Mouse (Mus musculus): ENCODE results near the gene Tbx2. TPM values are rescaled to one million over a fixed set of nuclear protein-coding genes. Genes with fewer than 3 reads are reported as not detected.
A peak's percentile ranks its signal among the peaks of the same experiment; 100 is the strongest.

The Tbx2 gene
- polyA plus RNA-seq, 1 experiment from 2014 or later, result 3.1 TPM

DNA sequence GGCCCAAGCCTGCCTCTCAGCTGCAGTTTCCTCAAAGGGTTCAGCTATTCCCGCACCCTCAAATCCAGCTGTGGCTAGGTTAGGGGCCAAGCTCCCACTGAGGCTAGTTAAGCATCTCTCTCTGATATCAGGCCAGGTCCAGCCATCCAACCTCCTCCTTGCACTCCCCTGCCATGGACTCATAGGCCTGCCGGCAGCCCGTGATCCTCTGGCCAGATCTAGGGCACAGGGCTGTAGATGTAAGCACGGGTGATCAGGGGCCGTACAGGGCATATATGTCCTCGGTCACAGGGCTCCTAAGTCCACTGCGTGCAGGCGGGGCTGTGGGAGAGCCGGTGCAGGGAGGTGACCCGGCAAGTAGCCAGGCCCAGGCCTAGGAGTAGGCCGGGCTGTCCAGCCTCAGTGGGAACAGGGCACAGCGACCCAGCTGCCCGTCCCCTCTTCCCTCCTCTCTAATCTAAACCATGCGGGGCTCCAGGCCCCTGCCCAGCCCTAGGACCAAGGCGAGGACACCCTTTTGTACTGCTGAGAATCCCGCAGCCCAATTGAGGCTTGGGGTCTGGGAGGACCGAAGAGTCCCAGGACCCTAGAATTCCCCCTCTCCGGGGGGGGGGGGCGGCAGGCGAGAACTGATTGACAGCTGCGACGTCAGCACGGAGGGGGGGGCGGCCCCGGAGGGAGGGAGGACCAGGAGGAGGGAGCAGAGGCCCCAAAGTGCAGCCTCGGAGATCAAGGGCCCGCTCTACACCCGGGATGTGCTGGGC lies 53.5 kb downstream of the Tbx2 start, which contains the start of gene Tbx4:
Gene Tbx4 (plus strand): TSS at position 758 of the 764 bp plus-strand sequence.
- Histone ChIP-seq H3K36me3 (ENCODE audit: control insufficient read depth, insufficient read depth, low read length) (no peaks in the 10 kb centered on the region), H3K27me3 (ENCODE audit: control insufficient read depth, insufficient read depth, low read length) (peaks cover 66% of the 10 kb centered on the region), H3K27ac (ENCODE audit: low read length) (no peak within 1 kb of the TSS), H3K4me2 (ENCODE audit: low read depth, low read length) (no peak within 1 kb of the TSS), H3K9me3 (replicated peaks; ENCODE audit: control insufficient read depth, low read length) (no peaks in the 10 kb centered on the region), H3K9ac (ENCODE audit: low read length) (no peak within 1 kb of the TSS), H3K4me3 (replicated peaks; ENCODE audit: low read length) (no peak within 1 kb of the TSS), H3K4me1 (ENCODE audit: control insufficient read depth, insufficient read depth, low read length) (0 out of 2 replicates have a peak, but pooled peaks cover 3% of the 10 kb centered on the region)
- 35% methylated on average over 22 of the region's 28 CpGs for WGBS
- no peak for ATAC-seq (ENCODE audit: insufficient read depth, low FRiP score)

DNA sequence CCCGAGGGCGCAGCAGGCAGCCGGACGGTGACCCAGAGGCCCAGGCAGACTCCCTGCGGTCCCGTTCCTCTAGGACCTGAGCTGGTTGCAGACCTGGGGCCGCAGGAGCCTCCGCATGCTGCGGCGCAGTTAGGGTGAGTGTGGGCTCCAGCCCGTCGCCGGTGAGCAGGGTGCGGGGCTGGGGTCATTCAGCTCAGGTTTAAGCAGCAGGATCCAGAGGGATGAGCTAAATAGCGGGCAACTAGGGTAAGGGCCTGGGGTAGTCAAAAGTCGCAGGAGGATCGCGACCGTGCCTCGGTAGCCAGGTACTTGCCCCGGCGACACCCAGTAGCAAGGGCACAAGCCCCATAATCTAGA lies 54.1 kb downstream of the Tbx2 start:
- Histone ChIP-seq H3K4me1 (ENCODE audit: control insufficient read depth, insufficient read depth, low read length) (0 out of 2 replicates have a peak, but pooled peaks cover 3% of the 10 kb centered on the region), H3K9ac (ENCODE audit: low read length) (no peak overlapping the region), H3K27me3 (ENCODE audit: control insufficient read depth, insufficient read depth, low read length) (peaks cover 71% of the 10 kb centered on the region), H3K9me3 (replicated peaks; ENCODE audit: control insufficient read depth, low read length) (no peaks in the 10 kb centered on the region), H3K4me3 (replicated peaks; ENCODE audit: low read length) (no peak overlapping the region), H3K27ac (ENCODE audit: low read length) (no peak overlapping the region), H3K4me2 (ENCODE audit: low read depth, low read length) (no peak overlapping the region), H3K36me3 (ENCODE audit: control insufficient read depth, insufficient read depth, low read length) (no peaks in the 10 kb centered on the region)
- no peak for ATAC-seq (ENCODE audit: insufficient read depth, low FRiP score)
- WGBS, result 9% methylated on average over 22 of the region's 22 CpGs

DNA sequence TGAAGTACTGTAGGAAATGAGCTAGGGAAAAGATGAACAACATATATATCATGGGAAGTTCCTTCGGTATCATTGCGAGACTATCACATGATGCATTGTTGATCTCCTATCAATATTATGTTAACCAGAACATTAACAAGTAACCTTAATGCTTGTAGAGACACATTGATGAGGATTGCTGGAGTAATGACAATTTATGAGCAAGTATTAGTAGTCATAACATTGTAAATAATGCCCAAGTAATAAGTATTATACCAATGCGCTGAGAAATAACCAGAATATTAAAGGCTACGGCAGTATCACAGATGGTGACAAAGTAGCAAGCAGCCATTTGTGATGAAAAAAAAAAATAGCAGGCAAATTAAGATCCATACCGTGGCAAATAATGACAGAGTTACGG lies 54.9 kb downstream of the Tbx2 start:
- Histone ChIP-seq H3K4me2 (ENCODE audit: low read depth, low read length) (no peak overlapping the region), H3K27me3 (ENCODE audit: control insufficient read depth, insufficient read depth, low read length) (peaks cover 76% of the 10 kb centered on the region), H3K27ac (ENCODE audit: low read length) (no peak overlapping the region), H3K4me3 (replicated peaks; ENCODE audit: low read length) (no peak overlapping the region), H3K9me3 (replicated peaks; ENCODE audit: control insufficient read depth, low read length) (no peaks in the 10 kb centered on the region), H3K9ac (ENCODE audit: low read length) (no peak overlapping the region), H3K36me3 (ENCODE audit: control insufficient read depth, insufficient read depth, low read length) (no peaks in the 10 kb centered on the region), H3K4me1 (ENCODE audit: control insufficient read depth, insufficient read depth, low read length) (0 out of 2 replicates have a peak, but pooled peaks cover 3% of the 10 kb centered on the region)
- WGBS, result 24% methylated on average over 6 of the region's 6 CpGs
- ATAC-seq (ENCODE audit: insufficient read depth, low FRiP score), result no peak

DNA sequence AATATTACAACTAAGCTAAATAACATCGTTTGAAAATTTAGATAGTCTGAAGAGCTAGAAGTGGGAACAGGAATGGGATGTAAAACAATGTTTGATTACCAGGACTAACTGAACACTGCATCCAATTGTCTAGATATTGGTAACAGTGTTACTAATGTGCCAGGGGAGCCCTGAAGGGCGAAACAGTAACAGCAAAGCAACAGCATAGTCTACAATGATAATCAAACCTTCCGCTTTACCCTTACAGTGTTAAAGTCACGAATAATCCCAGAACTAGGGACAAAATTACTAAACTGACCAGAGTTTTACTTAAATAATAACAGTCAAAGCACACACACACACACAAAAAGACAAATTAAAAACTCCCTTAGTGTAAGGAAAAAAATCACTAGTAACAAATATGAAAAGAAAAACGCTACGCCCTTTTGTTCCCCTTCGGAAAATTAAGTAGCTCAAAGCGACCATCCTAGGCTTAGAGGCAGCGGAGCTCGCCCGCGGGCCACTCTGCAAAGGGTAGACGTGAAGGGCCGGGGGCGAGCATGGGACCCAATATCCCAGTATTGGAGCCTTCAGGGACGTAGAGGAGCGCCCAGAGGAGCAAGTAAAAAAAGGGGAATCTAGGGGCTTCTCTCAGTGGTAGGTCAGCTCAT lies 55.6 kb downstream of the Tbx2 start:
- no peak overlapping the region for H3K27ac ChIP-seq (ENCODE audit: low read length)
- H3K27me3 ChIP-seq (ENCODE audit: control insufficient read depth, insufficient read depth, low read length), result peaks cover 82% of the 10 kb centered on the region
- no peak overlapping the region for H3K4me2 ChIP-seq (ENCODE audit: low read depth, low read length)
- no peak overlapping the region for H3K4me3 ChIP-seq (replicated peaks; ENCODE audit: low read length)
- 0 out of 2 replicates have a peak, but pooled peaks cover 3% of the 10 kb centered on the region for H3K4me1 ChIP-seq (ENCODE audit: control insufficient read depth, insufficient read depth, low read length)
- no peaks in the 10 kb centered on the region for H3K9me3 ChIP-seq (replicated peaks; ENCODE audit: control insufficient read depth, low read length)
- WGBS, result 9% methylated on average over 17 of the region's 17 CpGs
- no peak for ATAC-seq (ENCODE audit: insufficient read depth, low FRiP score)
- no peaks in the 10 kb centered on the region for H3K36me3 ChIP-seq (ENCODE audit: control insufficient read depth, insufficient read depth, low read length)
- H3K9ac ChIP-seq (ENCODE audit: low read length), result no peak overlapping the region

DNA sequence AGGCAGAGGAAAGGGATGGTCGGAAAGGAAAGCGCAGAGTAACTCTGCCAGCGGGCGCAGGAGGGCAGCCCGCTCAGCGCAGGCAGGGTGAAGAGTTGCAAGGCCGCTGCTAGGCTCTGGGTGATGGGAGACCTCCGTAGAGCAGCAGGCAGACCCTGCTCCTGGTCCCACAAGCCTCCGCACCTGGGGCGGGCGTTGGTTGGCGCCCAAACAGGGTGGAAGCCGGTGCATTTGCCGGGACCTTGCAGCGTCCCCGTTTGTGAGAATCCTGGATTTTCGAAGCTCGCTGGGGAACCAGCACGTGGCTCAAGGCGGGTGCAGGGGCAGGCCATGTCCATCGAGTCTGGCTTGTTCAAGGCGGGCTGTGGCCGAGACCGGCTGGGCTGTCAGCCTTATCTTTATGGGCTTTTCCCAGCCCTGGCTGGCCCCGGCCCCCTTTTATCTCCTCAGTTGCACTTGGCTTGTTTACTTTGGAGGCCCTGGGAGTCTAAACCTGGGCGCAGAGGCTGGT lies 56.2 kb downstream of the Tbx2 start:
- H3K27me3 ChIP-seq (ENCODE audit: control insufficient read depth, insufficient read depth, low read length), result peaks cover 85% of the 10 kb centered on the region
- H3K9me3 ChIP-seq (replicated peaks; ENCODE audit: control insufficient read depth, low read length), result no peaks in the 10 kb centered on the region
- H3K36me3 ChIP-seq (ENCODE audit: control insufficient read depth, insufficient read depth, low read length), result no peaks in the 10 kb centered on the region
- no peak overlapping the region for H3K9ac ChIP-seq (ENCODE audit: low read length)
- 0 out of 2 replicates have a peak, but pooled peaks cover 3% of the 10 kb centered on the region for H3K4me1 ChIP-seq (ENCODE audit: control insufficient read depth, insufficient read depth, low read length)
- no peak overlapping the region for H3K4me3 ChIP-seq (replicated peaks; ENCODE audit: low read length)
- no peak overlapping the region for H3K27ac ChIP-seq (ENCODE audit: low read length)
- ATAC-seq (ENCODE audit: insufficient read depth, low FRiP score), result no peak
- H3K4me2 ChIP-seq (ENCODE audit: low read depth, low read length), result no peak overlapping the region
- WGBS, result 7% methylated on average over 26 of the region's 26 CpGs

DNA sequence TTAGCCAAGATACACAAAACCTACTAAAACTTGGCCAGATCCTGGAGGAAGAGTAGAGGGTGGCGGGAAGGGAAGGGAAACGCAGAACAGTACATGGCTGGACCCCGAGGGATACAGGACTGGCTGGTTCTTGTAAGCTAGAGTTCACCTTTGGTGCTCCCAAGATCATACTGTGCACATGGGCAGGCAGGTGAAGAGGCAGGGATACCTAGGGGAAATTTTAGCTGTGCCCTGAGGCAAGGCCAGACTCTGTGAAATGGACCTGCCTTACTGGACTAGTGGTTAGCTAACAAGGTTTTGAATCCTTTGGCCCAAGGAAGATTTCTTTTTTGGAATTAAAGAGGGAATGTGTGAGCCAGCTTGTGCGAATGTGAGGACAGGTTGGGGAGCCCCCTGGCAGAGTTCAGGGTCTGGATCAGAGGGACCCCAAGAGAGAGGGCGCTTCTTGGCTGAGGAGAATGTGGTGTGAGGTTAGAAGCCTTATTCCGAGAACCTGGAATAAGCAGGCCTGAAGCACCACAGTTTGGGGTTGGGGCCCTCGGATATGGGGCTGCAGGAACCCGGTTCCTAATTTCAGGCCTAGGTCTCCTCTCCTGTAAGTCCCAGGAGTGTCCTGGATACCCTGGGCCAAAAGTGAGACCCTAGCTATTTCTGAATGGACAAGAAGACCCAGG lies 56.8 kb downstream of the Tbx2 start:
- no peak overlapping the region for H3K4me2 ChIP-seq (ENCODE audit: low read depth, low read length)
- H3K9ac ChIP-seq (ENCODE audit: low read length), result no peak overlapping the region
- no peak for ATAC-seq (ENCODE audit: insufficient read depth, low FRiP score)
- WGBS, result 58% methylated on average over 8 of the region's 8 CpGs
- 0 out of 2 replicates have a peak, but pooled peaks cover 3% of the 10 kb centered on the region for H3K4me1 ChIP-seq (ENCODE audit: control insufficient read depth, insufficient read depth, low read length)
- H3K27me3 ChIP-seq (ENCODE audit: control insufficient read depth, insufficient read depth, low read length), result peaks cover 89% of the 10 kb centered on the region
- H3K27ac ChIP-seq (ENCODE audit: low read length), result no peak overlapping the region
- H3K36me3 ChIP-seq (ENCODE audit: control insufficient read depth, insufficient read depth, low read length), result no peaks in the 10 kb centered on the region
- H3K9me3 ChIP-seq (replicated peaks; ENCODE audit: control insufficient read depth, low read length), result no peaks in the 10 kb centered on the region
- no peak overlapping the region for H3K4me3 ChIP-seq (replicated peaks; ENCODE audit: low read length)

DNA sequence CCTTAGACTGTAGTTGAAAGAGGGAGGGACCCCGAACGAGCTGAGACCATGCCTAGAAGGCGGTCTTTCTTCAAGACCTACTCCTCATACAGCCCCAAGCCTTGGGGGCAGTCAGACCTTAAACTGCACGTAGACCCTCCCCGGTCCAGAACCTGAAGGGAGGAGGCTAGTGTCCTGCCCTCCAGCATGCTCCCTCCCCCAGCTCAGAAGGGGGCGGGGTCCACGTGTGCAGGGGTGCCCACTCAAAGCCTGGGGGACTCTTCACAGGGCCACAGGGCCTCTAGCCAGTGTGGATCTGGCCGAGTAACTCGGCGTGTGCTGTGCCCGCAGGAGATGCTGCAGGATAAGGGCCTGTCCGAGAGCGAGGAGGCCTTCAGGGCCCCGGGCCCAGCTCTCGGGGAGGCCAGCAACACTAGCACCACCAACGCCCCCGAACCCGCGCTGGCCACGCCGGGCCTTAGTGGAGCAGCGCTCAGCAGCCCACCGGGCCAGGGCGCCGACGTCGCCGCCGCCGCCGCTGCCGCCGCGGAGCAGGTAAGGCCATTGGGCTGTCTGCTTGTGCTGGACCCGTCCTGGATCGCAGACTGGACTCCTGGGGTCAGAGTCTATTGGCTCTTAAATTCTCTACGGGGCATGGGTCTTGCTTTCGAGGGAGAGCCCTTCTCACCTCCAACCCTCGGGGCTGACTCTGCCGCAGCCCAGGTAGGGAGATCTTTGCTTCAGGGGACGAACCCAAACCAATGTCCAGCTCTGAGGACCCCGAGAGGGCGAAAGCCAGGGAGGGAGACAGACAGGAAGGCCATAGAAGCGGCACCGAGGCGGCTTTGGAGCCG lies 57.6 kb downstream of the Tbx2 start:
- peaks cover 87% of the 10 kb centered on the region for H3K27me3 ChIP-seq (ENCODE audit: control insufficient read depth, insufficient read depth, low read length)
- H3K4me3 ChIP-seq (replicated peaks; ENCODE audit: low read length), result no peak overlapping the region
- H3K4me2 ChIP-seq (ENCODE audit: low read depth, low read length), result no peak overlapping the region
- WGBS, result 14% methylated on average over 47 of the region's 47 CpGs
- no peak overlapping the region for H3K27ac ChIP-seq (ENCODE audit: low read length)
- no peaks in the 10 kb centered on the region for H3K36me3 ChIP-seq (ENCODE audit: control insufficient read depth, insufficient read depth, low read length)
- H3K9me3 ChIP-seq (replicated peaks; ENCODE audit: control insufficient read depth, low read length), result no peaks in the 10 kb centered on the region
- ATAC-seq (ENCODE audit: insufficient read depth, low FRiP score), result 0 out of 2 replicates have a peak, but pooled peaks have one; percentile 35
- no peak overlapping the region for H3K9ac ChIP-seq (ENCODE audit: low read length)
- 0 out of 2 replicates have a peak, but pooled peaks cover 3% of the 10 kb centered on the region for H3K4me1 ChIP-seq (ENCODE audit: control insufficient read depth, insufficient read depth, low read length)

DNA sequence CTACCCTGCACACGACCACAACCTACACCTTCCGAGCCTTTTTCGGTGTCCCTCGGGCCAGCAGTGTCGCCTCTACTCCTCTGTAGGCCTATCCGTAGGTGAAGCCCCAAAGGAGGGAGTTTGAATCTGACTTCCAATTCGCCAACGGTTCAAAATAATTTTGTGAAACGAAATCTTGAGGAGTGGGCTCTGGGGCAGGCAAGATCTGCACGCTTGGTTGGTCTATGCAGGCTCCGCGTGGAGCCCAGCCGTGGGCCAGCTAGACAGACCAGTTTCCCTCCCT lies 58.2 kb downstream of the Tbx2 start:
- 14% methylated on average over 13 of the region's 13 CpGs for WGBS
- no peak overlapping the region for H3K4me3 ChIP-seq (replicated peaks; ENCODE audit: low read length)
- H3K9ac ChIP-seq (ENCODE audit: low read length), result no peak overlapping the region
- no peak overlapping the region for H3K27ac ChIP-seq (ENCODE audit: low read length)
- peaks cover 86% of the 10 kb centered on the region for H3K27me3 ChIP-seq (ENCODE audit: control insufficient read depth, insufficient read depth, low read length)
- H3K4me1 ChIP-seq (ENCODE audit: control insufficient read depth, insufficient read depth, low read length), result 0 out of 2 replicates have a peak, but pooled peaks cover 3% of the 10 kb centered on the region
- no peak overlapping the region for H3K4me2 ChIP-seq (ENCODE audit: low read depth, low read length)
- no peak for ATAC-seq (ENCODE audit: insufficient read depth, low FRiP score)
- H3K9me3 ChIP-seq (replicated peaks; ENCODE audit: control insufficient read depth, low read length), result no peaks in the 10 kb centered on the region
- H3K36me3 ChIP-seq (ENCODE audit: control insufficient read depth, insufficient read depth, low read length), result no peaks in the 10 kb centered on the region
